Mouse (Mus musculus) heart, postnatal 4 days (tissue): ENCODE data around the gene Nhsl2. TPM values are rescaled to one million over a fixed set of nuclear protein-coding genes. Genes with fewer than 3 reads are reported as not detected.

Experiments used
- DNase-seq: peaks from one replicate; pipeline ENCODE4 v3.0.0; 2021
- total RNA-seq, 2 experiments: library from RNA; stranded (reverse); gene quantifications; 2 replicates each; pipeline ENCODE4 v1.2.3; 2021

Gene Nhsl2
- total RNA-seq, 2 experiments from 2014 or later: 7.8 to 8.4 TPM

- no peak for DNase-seq
Measured at GRCm38 (mm10) chrX:102051225-102051624, 202.0 kb downstream of the Nhsl2 start.

- DNase-seq: no peak
Measured at GRCm38 (mm10) chrX:102053371-102053770, 204.2 kb downstream of the Nhsl2 start.

GRCm38 (mm10) chrX:102054009-102054408 lies 204.8 kb downstream of the Nhsl2 start:
- no peak for DNase-seq

GRCm38 (mm10) chrX:102059437-102059836 lies 210.3 kb downstream of the Nhsl2 start:
- peak; percentile 17 for DNase-seq

- DNase-seq: peak; percentile 16
Measured at GRCm38 (mm10) chrX:102060243-102060642, 211.1 kb downstream of the Nhsl2 start.

GRCm38 (mm10) chrX:102060891-102061290 lies 211.7 kb downstream of the Nhsl2 start:
- DNase-seq: peak; percentile 21

GRCm38 (mm10) chrX:102064062-102064461 lies 214.9 kb downstream of the Nhsl2 start:
- DNase-seq: no peak

- no peak for DNase-seq
Measured at GRCm38 (mm10) chrX:102065213-102065775, 216.1 kb downstream of the Nhsl2 start.

- peak; percentile 87 for DNase-seq
Measured at GRCm38 (mm10) chrX:102066134-102066533, 216.9 kb downstream of the Nhsl2 start.

GRCm38 (mm10) chrX:102067118-102067517 lies 217.9 kb downstream of the Nhsl2 start:
- no peak for DNase-seq

GRCm38 (mm10) chrX:102068811-102069540 lies 219.8 kb downstream of the Nhsl2 start:
- no peak for DNase-seq

- DNase-seq: peak; percentile 80
Measured at GRCm38 (mm10) chrX:102070591-102071471, 221.6 kb downstream of the Nhsl2 start, which contains the start of gene Rtl5. Gene Rtl5, minus strand, starts transcription at chrX:102071304.

GRCm38 (mm10) chrX:102071517-102071916 lies 222.3 kb downstream of the Nhsl2 start:
- DNase-seq: no peak

GRCm38 (mm10) chrX:102073605-102074325 lies 224.6 kb downstream of the Nhsl2 start:
- DNase-seq: no peak

GRCm38 (mm10) chrX:102074435-102074834 lies 225.2 kb downstream of the Nhsl2 start:
- DNase-seq: no peak

GRCm38 (mm10) chrX:102075158-102075557 lies 226.0 kb downstream of the Nhsl2 start:
- DNase-seq: no peak

- no peak for DNase-seq
Measured at GRCm38 (mm10) chrX:102076886-102077765, 227.9 kb downstream of the Nhsl2 start.

GRCm38 (mm10) chrX:102081076-102081475 lies 231.9 kb downstream of the Nhsl2 start:
- DNase-seq: no peak

GRCm38 (mm10) chrX:102081573-102082279 lies 232.5 kb downstream of the Nhsl2 start:
- no peak for DNase-seq

- DNase-seq: no peak
Measured at GRCm38 (mm10) chrX:102082340-102082739, 233.2 kb downstream of the Nhsl2 start.
